In genomic region chr7:133102578-133102977, GRCm38 (mm10) we compare ENCODE assay signal across 34 mouse cellular contexts. TPM values are rescaled to one million over a fixed set of nuclear protein-coding genes. Genes with fewer than 3 reads are reported as not detected.
DNase-seq lines count a peak whose midpoint lies in the region; ATAC-seq and TF ChIP-seq lines count a peak whose summit lies in the region.
"Had no signal": no experiment of that assay in that cellular context is flagged by ENCODE, and none has a peak within 500 bp of the region (broad histone marks: within the 10 kb centered on the region; RNA-seq: fewer than 3 reads in every experiment).

No protein-coding gene starts in this region.

- TF ChIP-seq CTCF in gastrocnemius, adult 2 months (IDR thresholded peaks at IDR 0.05) = no peak

- H3K4me2 ChIP-seq in intestine, embryonic 15.5 days (replicated peaks) = no peak overlapping the region
- H3K4me2 ChIP-seq: forebrain, embryonic 15.5 days; hindbrain, embryonic 14.5 days; limb, embryonic 15.5 days; liver, embryonic 13.5 days; midbrain, embryonic 13.5 days had no signal

- no peaks in the 10 kb centered on the region for H3K27me3 ChIP-seq in intestine, embryonic 15.5 days (replicated peaks)
- H3K27me3 ChIP-seq: forebrain, embryonic 15.5 days; limb, embryonic 15.5 days; liver, embryonic 13.5 days; midbrain, embryonic 13.5 days had no signal

- intact Hi-C loops in gastrocnemius, adult 2 months (cut with DNase I) = no loop called here
- intact Hi-C loops in left cerebral cortex, postnatal 4 days (cut with DNase I) = no loop called here
- intact Hi-C loops in left cerebral cortex, postnatal 25 days (cut with DNase I) = no loop called here
- intact Hi-C loops in gastrocnemius, postnatal 14 days (cut with DNase I; ENCODE audit: low total_unique reads) = no loop called here

- H3K9me3 ChIP-seq in intestine, embryonic 15.5 days = no peaks in the 10 kb centered on the region
- H3K9me3 ChIP-seq: forebrain, embryonic 10.5 days; forebrain, embryonic 15.5 days; heart, embryonic 10.5 days; limb, embryonic 10.5 days; limb, embryonic 15.5 days; liver, embryonic 13.5 days; midbrain, embryonic 13.5 days had no signal

- no peak overlapping the region for H3K9ac ChIP-seq in intestine, embryonic 15.5 days
- H3K9ac ChIP-seq: forebrain, embryonic 15.5 days; hindbrain, embryonic 14.5 days; limb, embryonic 15.5 days; liver, embryonic 13.5 days; midbrain, embryonic 13.5 days had no signal

- no peaks in the 10 kb centered on the region for H3K36me3 ChIP-seq in intestine, embryonic 15.5 days
- H3K36me3 ChIP-seq: forebrain, embryonic 15.5 days; limb, embryonic 15.5 days had no signal

- H3K27ac ChIP-seq in gastrocnemius, adult 2 months = peak overlapping the region; percentile 68
- no peak overlapping the region for H3K27ac ChIP-seq in intestine, embryonic 15.5 days
- H3K27ac ChIP-seq: forebrain, embryonic 10.5 days; forebrain, embryonic 15.5 days; heart, embryonic 10.5 days; hindbrain, embryonic 14.5 days; layer of hippocampus, adult 2 months; limb, embryonic 10.5 days; limb, embryonic 15.5 days; liver, embryonic 13.5 days; macrophage; midbrain, embryonic 13.5 days; stomach, postnatal 0 days had no signal

- peak; percentile 60 for DNase-seq in gastrocnemius, adult 2 months
- no peak for DNase-seq in gastrocnemius, postnatal 4 days (ENCODE audit: low spot score in 2 of 2)
- DNase-seq in left cerebral cortex, postnatal 4 days = peak; percentile 20
- no peak for DNase-seq in left cerebral cortex, postnatal 25 days (ENCODE audit: low spot score in 2 of 2)
- peak; percentile 50 for DNase-seq in gastrocnemius, postnatal 14 days
- DNase-seq in layer of hippocampus, postnatal 36 days = no peak
- DNase-seq: adrenal gland, adult 8-10 months; cerebellum, adult 8-10 months; cerebellum, postnatal 25 days; kidney, adult 11 months; kidney, postnatal 36 days; liver, embryonic 13.5 days; lung, adult 2 months; lung, postnatal 10 days; right cerebral cortex, postnatal 25 days; spleen, adult 18-20 months; thymus, adult 18-20 months; thymus, postnatal 25 days had no signal

- ATAC-seq in intestine, embryonic 15.5 days = no peak
- ATAC-seq: activated CD4-positive, CD25-positive, alpha-beta regulatory T cell, adult 4 months; CD4-positive, CD25-positive, alpha-beta regulatory T cell, adult 4 months; forebrain, embryonic 15.5 days; midbrain, embryonic 13.5 days had no signal

- no peak overlapping the region for H3K4me3 ChIP-seq in gastrocnemius, adult 2 months
- no peak overlapping the region for H3K4me3 ChIP-seq in intestine, embryonic 15.5 days (replicated peaks)
- H3K4me3 ChIP-seq: forebrain, embryonic 10.5 days; forebrain, embryonic 15.5 days; heart, embryonic 10.5 days; layer of hippocampus, adult 2 months; limb, embryonic 10.5 days; limb, embryonic 15.5 days; liver, embryonic 13.5 days; midbrain, embryonic 13.5 days had no signal

- peaks cover 28% of the 10 kb centered on the region for H3K4me1 ChIP-seq in intestine, embryonic 15.5 days (replicated peaks)

- 62% methylated on average over 3 of the region's 3 CpGs for WGBS in intestine, embryonic 15.5 days

RNA-seq across cellular contexts. Expression of gene Fgfr2, which starts 20.6 kb away (rescaled TPM):
- under 1 TPM; 0.15 to 0.33 TPM for total RNA-seq in gastrocnemius, adult 2 months (2021)
- 1 to 10 TPM; 6.5 to 8.0 TPM for total RNA-seq in gastrocnemius, postnatal 4 days (2021)
- 10 to 100 TPM; 35.8 to 40.8 TPM for total RNA-seq in left cerebral cortex, postnatal 4 days (2021)
- total RNA-seq in left cerebral cortex, postnatal 25 days (2021) = 10 to 100 TPM; 37.1 to 42.0 TPM
- total RNA-seq in gastrocnemius, postnatal 14 days (2021) = 1 to 10 TPM; 1.2 to 1.8 TPM
- 61.9 and 67.0 TPM in 2 replicates for polyA plus RNA-seq in intestine, embryonic 15.5 days (2015; fragmentation: Nextera tagmentation; extraction: Ambion mirVana)
- 10 to 100 TPM; 45.4 to 47.9 TPM for total RNA-seq in layer of hippocampus, postnatal 36 days (2021)
- total RNA-seq: granulocyte monocyte progenitor cell, adult 5-6 weeks; hematopoietic stem cell, adult 5-6 weeks; megakaryocyte-erythroid progenitor cell, adult 5-6 weeks had no signal
- polyA plus RNA-seq: activated CD4-positive, CD25-positive, alpha-beta regulatory T cell, adult 4 months; CD4-positive, CD25-positive, alpha-beta regulatory T cell, adult 4 months; macrophage had no signal

RNA-seq across cellular contexts. Expression of gene Ctbp2, which starts 21.6 kb away (rescaled TPM):
- 10 to 100 TPM; 18.7 to 23.0 TPM for total RNA-seq in gastrocnemius, adult 2 months (2021)
- 10 to 100 TPM; 46.8 to 57.3 TPM for total RNA-seq in gastrocnemius, postnatal 4 days (2021)
- total RNA-seq in left cerebral cortex, postnatal 4 days (2021) = 10 to 100 TPM; 41.0 to 48.8 TPM
- total RNA-seq in left cerebral cortex, postnatal 25 days (2021) = 10 to 100 TPM; 23.3 to 24.3 TPM
- total RNA-seq in gastrocnemius, postnatal 14 days (2021) = 10 to 100 TPM; 22.4 to 29.3 TPM
- 85.3 and 85.5 TPM in 2 replicates for polyA plus RNA-seq in intestine, embryonic 15.5 days (2015; fragmentation: Nextera tagmentation; extraction: Ambion mirVana)
- 10 to 100 TPM; 50.2 to 57.2 TPM for total RNA-seq in layer of hippocampus, postnatal 36 days (2021)

Comparison
In these comparisons a context has a peak if more than half of its experiments do, and no peak if none do; other contexts are left out.
1. DNase-seq: peak in gastrocnemius, adult 2 months (single experiment), left cerebral cortex, postnatal 4 days (single experiment) and gastrocnemius, postnatal 14 days (single experiment); none in gastrocnemius, postnatal 4 days (0 of 2), left cerebral cortex, postnatal 25 days (0 of 2) and layer of hippocampus, postnatal 36 days (0 of 2).
2. RNA of gene Fgfr2, which starts 20.6 kb away (total RNA-seq): 45.4 to 47.9 TPM in layer of hippocampus, postnatal 36 days, 37.1 to 42.0 TPM in left cerebral cortex, postnatal 25 days and 35.8 to 40.8 TPM in left cerebral cortex, postnatal 4 days; 6.5 to 8.0 TPM in gastrocnemius, postnatal 4 days, 1.2 to 1.8 TPM in gastrocnemius, postnatal 14 days and 0.15 to 0.33 TPM in gastrocnemius, adult 2 months; every median in the first group is over 4 times any median in the second.